Mouse (Mus musculus) CH12.LX (cell line): ENCODE measurements at regions not wholly inside any gene's neighbourhood (a gene's known extent, or its start where the extent isn't known, plus 50 kb on each side); places are given as distances from the start of the nearest gene placed in this dataset.

Experiments
- DNase-seq: peaks from one replicate; pipeline ENCODE4 v3.0.0-alpha.2; 2013; ENCODE audit errors: extremely low read depth
- H3K27ac ChIP-seq: 2 replicates; pipeline ENCODE4 v1.5.1; 2012; ENCODE audit warnings: low read depth, mild to moderate bottlenecking, control low read depth, moderate library complexity; ENCODE audit not compliant: insufficient read depth
- H3K27me3 ChIP-seq: replicated peaks from 2 replicates; pipeline ENCODE3; 2012; ENCODE audit warnings: inconsistent platforms
- H3K36me3 ChIP-seq, 2 experiments: replicated peaks in 1 of 2; 2 replicates each; pipeline versions ENCODE3 to v1.6.1; 2012; ENCODE audit warnings: inconsistent platforms in 1 of 2, low read length in 1 of 2, mild to moderate bottlenecking in 1 of 2, mixed read lengths in 1 of 2, moderate library complexity in 1 of 2; ENCODE audit not compliant: control insufficient read depth in 1 of 2, insufficient read depth in 1 of 2
- H3K4me1 ChIP-seq, 2 experiments: 2 replicates each; pipeline ENCODE4 v1.6.1; 2012; ENCODE audit warnings: inconsistent platforms in 1 of 2, moderate library complexity in 1 of 2; ENCODE audit not compliant: insufficient read depth in 2 of 2, control insufficient read depth in 1 of 2
- H3K4me2 ChIP-seq: 2 replicates; pipeline ENCODE4 v1.6.1; 2012; ENCODE audit warnings: low read depth, mild to moderate bottlenecking, control low read depth; ENCODE audit not compliant: poor library complexity, insufficient read depth, severe bottlenecking
- H3K4me3 ChIP-seq, 3 experiments: fragments of 150-350 bp in 1 of 3; sonication (generic) in 1 of 3; replicated peaks in 1 of 3; 2 replicates each; pipeline versions ENCODE3 to v1.5.1; 2011 to 2012; ENCODE audit warnings: low read depth in 2 of 3, low read length in 2 of 3, mild to moderate bottlenecking in 2 of 3, moderate library complexity in 2 of 3, control low read depth in 1 of 3, improper control_type of control experiment in 1 of 3, inconsistent platforms in 1 of 3, mixed read lengths in 1 of 3; ENCODE audit not compliant: poor library complexity in 1 of 3
- H3K79me2 ChIP-seq: replicated peaks from 2 replicates; pipeline ENCODE4 v1.6.1; 2012; ENCODE audit warnings: mild to moderate bottlenecking, moderate library complexity; ENCODE audit not compliant: control insufficient read depth, poor library complexity, insufficient read depth, severe bottlenecking; ENCODE audit errors: extremely low read depth
- H3K9ac ChIP-seq: 2 replicates; pipeline ENCODE4 v1.6.1; 2012; ENCODE audit warnings: low read depth, mild to moderate bottlenecking, control low read depth, moderate library complexity; ENCODE audit not compliant: insufficient read depth
- H3K9me3 ChIP-seq: replicated peaks from 2 replicates; pipeline ENCODE3; 2012; ENCODE audit warnings: low read length, inconsistent platforms, mixed read lengths
- BHLHE40 ChIP-seq: IDR thresholded peaks from 2 replicates; pipeline ENCODE4 v1.6.1; 2011; ENCODE audit warnings: mild to moderate bottlenecking, low read depth, low read length, improper control_type of control experiment
- CTCF ChIP-seq, 2 experiments: IDR thresholded peaks in 1 of 2; conservative IDR thresholded peaks in 1 of 2; 2 replicates each; pipeline ENCODE4 v1.5.1; 2011 to 2012; ENCODE audit warnings: low read depth in 2 of 2, low read length in 2 of 2, improper control_type of control experiment in 1 of 2, inconsistent platforms in 1 of 2, mild to moderate bottlenecking in 1 of 2, moderate library complexity in 1 of 2
- E2F4 ChIP-seq: IDR thresholded peaks from 2 replicates; pipeline ENCODE4 v1.6.1; 2011; ENCODE audit warnings: low read depth, low read length, improper control_type of control experiment; ENCODE audit not compliant: insufficient replicate concordance
- ELF1 ChIP-seq: IDR thresholded peaks from 2 replicates; pipeline ENCODE4 v1.6.1; 2014; ENCODE audit warnings: low read depth, mild to moderate bottlenecking, inconsistent platforms, low read length, improper control_type of control experiment
- EP300 ChIP-seq: IDR thresholded peaks from 2 replicates; pipeline ENCODE4 v1.6.1; 2011; ENCODE audit warnings: low read length, improper control_type of control experiment
- GABPA ChIP-seq: IDR thresholded peaks from 2 replicates; pipeline ENCODE4 v1.6.1; 2012; ENCODE audit warnings: low read depth, low read length, improper control_type of control experiment, inconsistent platforms; ENCODE audit not compliant: insufficient replicate concordance
- HCFC1 ChIP-seq: IDR thresholded peaks from 2 replicates; pipeline ENCODE4 v1.6.1; 2012; ENCODE audit warnings: low read depth, mild to moderate bottlenecking, inconsistent platforms, low read length, improper control_type of control experiment
- MAFK ChIP-seq: IDR thresholded peaks from 2 replicates; pipeline ENCODE4 v1.6.1; 2011; ENCODE audit warnings: low read length, improper control_type of control experiment; ENCODE audit not compliant: insufficient replicate concordance
- MAZ ChIP-seq: IDR thresholded peaks from 2 replicates; pipeline ENCODE4 v1.6.1; 2012; ENCODE audit warnings: low read depth, mild to moderate bottlenecking, inconsistent platforms, low read length, improper control_type of control experiment, moderate library complexity
- MEF2A ChIP-seq: IDR thresholded peaks from 2 replicates; pipeline ENCODE4 v1.6.1; 2014; ENCODE audit warnings: low read depth, mild to moderate bottlenecking, inconsistent platforms, low read length, improper control_type of control experiment, borderline replicate concordance
- MXI1 ChIP-seq: IDR thresholded peaks from 2 replicates; pipeline ENCODE4 v1.6.1; 2011; ENCODE audit warnings: mild to moderate bottlenecking, low read depth, low read length, improper control_type of control experiment
- NRF1 ChIP-seq: IDR thresholded peaks from 2 replicates; pipeline ENCODE4 v1.6.1; 2014; ENCODE audit warnings: low read depth, mild to moderate bottlenecking, inconsistent platforms, low read length, improper control_type of control experiment, moderate library complexity
- RAD21 ChIP-seq: IDR thresholded peaks from 2 replicates; pipeline ENCODE4 v1.6.1; 2011; ENCODE audit warnings: low read depth, mild to moderate bottlenecking, low read length, improper control_type of control experiment, moderate library complexity
- SIN3A ChIP-seq: IDR thresholded peaks from 2 replicates; pipeline ENCODE4 v1.6.1; 2012; ENCODE audit warnings: low read length, improper control_type of control experiment, inconsistent platforms
- TBP ChIP-seq: conservative IDR thresholded peaks from 2 replicates; pipeline ENCODE4 v1.6.1; 2011; ENCODE audit warnings: low read depth, low read length, improper control_type of control experiment
- USF1 ChIP-seq: IDR thresholded peaks from 2 replicates; pipeline ENCODE4 v1.6.1; 2014; ENCODE audit warnings: low read depth, mild to moderate bottlenecking, inconsistent platforms, low read length, improper control_type of control experiment
- USF2 ChIP-seq: conservative IDR thresholded peaks from 2 replicates; pipeline ENCODE4 v1.6.1; 2011; ENCODE audit warnings: low read depth, low read length, improper control_type of control experiment
- ZC3H11A ChIP-seq: IDR thresholded peaks from 2 replicates; pipeline ENCODE4 v1.6.1; 2012; ENCODE audit warnings: low read depth, mild to moderate bottlenecking, inconsistent platforms, low read length, improper control_type of control experiment
- ZKSCAN1 ChIP-seq: IDR thresholded peaks from 2 replicates; pipeline ENCODE4 v1.6.1; 2012; ENCODE audit warnings: low read depth, inconsistent platforms, low read length, improper control_type of control experiment, borderline replicate concordance
- ZMIZ1 ChIP-seq: IDR thresholded peaks from 2 replicates; pipeline ENCODE4 v1.6.1; 2012; ENCODE audit warnings: low read depth, mild to moderate bottlenecking, inconsistent platforms, low read length, improper control_type of control experiment
- dilution Hi-C: fragments of 300-500 bp; cut with MboI; formaldehyde crosslinking; loops from 2 replicates; pipeline ENCODE4 v1.14.3; 2020; ENCODE audit warnings: low sequenced_read_pairs; ENCODE audit not compliant: extremely low pct_unique_long_range_greater_than_20kb, extremely low pct_ligation_motif_present
- in situ Hi-C: fragments of 300-500 bp; cut with MboI; formaldehyde crosslinking; loops from 3 replicates; pipeline ENCODE4 v1.14.3; 2019; ENCODE audit warnings: low sequenced_read_pairs, low pct_ligation_motif_present, low pct_unique_long_range_greater_than_20kb, mixed read lengths

GRCm38 (mm10) chr8:91995407-91996144 lies 193.7 kb upstream of the Irx3 start:
- Histone ChIP-seq H3K79me2 (no peaks in the 10 kb centered on the region), H3K36me3 (no peaks in the 10 kb centered on the region), H3K4me3 (no peak overlapping the region), H3K9me3 (peaks cover 83% of the 10 kb centered on the region), H3K9ac (no peak overlapping the region), H3K4me1 (no peaks in the 10 kb centered on the region), H3K4me2 (no peak overlapping the region), H3K27ac (no peak overlapping the region), H3K27me3 (no peaks in the 10 kb centered on the region)
- no peak for TF ChIP-seq ELF1
- in situ Hi-C loops (no loop called here), dilution Hi-C loops (no loop called here)
- no peak for DNase-seq

- Histone ChIP-seq H3K36me3 (no peaks in the 10 kb centered on the region), H3K4me2 (no peak overlapping the region), H3K4me3 (no peak overlapping the region), H3K4me1 (no peaks in the 10 kb centered on the region), H3K9me3 (peaks cover 75% of the 10 kb centered on the region), H3K79me2 (no peaks in the 10 kb centered on the region), H3K27me3 (no peaks in the 10 kb centered on the region), H3K27ac (no peak overlapping the region)
- in situ Hi-C loops = no loop called here
- DNase-seq = no peak
- TF ChIP-seq NRF1 (no peak), E2F4 (no peak), MAZ (no peak), TBP (no peak), ZKSCAN1 (no peak), BHLHE40 (no peak), GABPA (no peak), SIN3A (no peak), MAFK (no peak), USF1 (no peak), ZC3H11A (no peak), EP300 (no peak), MXI1 (no peak), ZMIZ1 (no peak), USF2 (no peak), HCFC1 (no peak), ELF1 (no peak), CTCF (conservative IDR thresholded peaks at IDR 0.05 in 1 of 2, IDR thresholded peaks at IDR 0.05 in 1 of 2; ENCODE audit: low read depth in 2 of 2, low read length in 2 of 2) (no peak), MEF2A (no peak), RAD21 (no peak)
- TF ChIP-seq, all 38 proteins: peak for 0
- dilution Hi-C loops = no loop called here
- H3K9ac ChIP-seq = no peak overlapping the region
Measured at GRCm38 (mm10) chr8:91991542-91992452, 189.9 kb upstream of the Irx3 start.
